Comparison of ENCODE assay signal across 16 mouse cellular contexts in genomic region chr5:77102522-77103365, GRCm38 (mm10). TPM values are rescaled to one million over a fixed set of nuclear protein-coding genes. Genes with fewer than 3 reads are reported as not detected.
DNase-seq lines count a peak whose midpoint lies in the region; ATAC-seq and TF ChIP-seq lines count a peak whose summit lies in the region.
"Had no signal": no experiment of that assay in that cellular context is flagged by ENCODE, and none has a peak within 500 bp of the region (broad histone marks: within the 10 kb centered on the region; RNA-seq: fewer than 3 reads in every experiment).

No protein-coding gene starts in this region.

- WGBS in heart, embryonic 12.5 days, result 81% methylated on average over 15 of the region's 15 CpGs
- 78% methylated on average over 15 of the region's 15 CpGs for WGBS in midbrain, embryonic 12.5 days
- WGBS in midbrain, embryonic 10.5 days, result 80% methylated on average over 15 of the region's 15 CpGs
- WGBS in forebrain, postnatal 0 days, result 55% methylated on average over 15 of the region's 15 CpGs
- WGBS in neural tube, embryonic 14.5 days, result 71% methylated on average over 15 of the region's 15 CpGs

- ATAC-seq in heart, embryonic 12.5 days (ENCODE audit: insufficient number of reproducible peaks, low FRiP score), result no peak
- peak; percentile 54; the same call in 1 of the 2 replicates for ATAC-seq in midbrain, embryonic 12.5 days (ENCODE audit: low FRiP score, low read depth)
- peak; percentile 56 for ATAC-seq in forebrain, postnatal 0 days
- peak; percentile 36; the same call in 1 of the 2 replicates for ATAC-seq in neural tube, embryonic 14.5 days (ENCODE audit: low read depth)
- ATAC-seq: intestine, postnatal 0 days had no signal

- TF ChIP-seq CTCF in forebrain, postnatal 0 days (IDR thresholded peaks at IDR 0.05; ENCODE audit: low read depth), result no peak

- H3K27ac ChIP-seq in heart, embryonic 12.5 days (ENCODE audit: poor library complexity, severe bottlenecking), result 0 out of 2 replicates have a peak overlapping the region, but pooled peaks have one; percentile 9
- no peak overlapping the region for H3K27ac ChIP-seq in midbrain, embryonic 12.5 days (replicated peaks)
- H3K27ac ChIP-seq in midbrain, embryonic 10.5 days (replicated peaks), result no peak overlapping the region
- no peak overlapping the region for H3K27ac ChIP-seq in forebrain, postnatal 0 days (ENCODE audit: low read depth, low read length)
- peak overlapping the region; percentile 39; the same call in 1 of the 2 replicates for H3K27ac ChIP-seq in neural tube, embryonic 14.5 days (ENCODE audit: low read depth, low read length)

- H3K4me2 ChIP-seq in heart, embryonic 12.5 days, result no peak overlapping the region
- H3K4me2 ChIP-seq in midbrain, embryonic 12.5 days (replicated peaks), result no peak overlapping the region
- H3K4me2 ChIP-seq in forebrain, postnatal 0 days (ENCODE audit: low read depth), result no peak overlapping the region
- H3K4me2 ChIP-seq in neural tube, embryonic 14.5 days (ENCODE audit: low read depth, low read length), result no peak overlapping the region
- H3K4me2 ChIP-seq: heart, embryonic 11.5 days had no signal

- DNase-seq in heart, postnatal 14 days, result no peak
- no peak for DNase-seq in midbrain, embryonic 10.5 days (ENCODE audit: low spot score)
- DNase-seq in forebrain, postnatal 0 days, result peak; percentile 21
- DNase-seq in testis, postnatal 10 days (ENCODE audit: low spot score), result no peak
- no peak for DNase-seq in ovary, adult 18-20 months (ENCODE audit: low spot score)
- DNase-seq: cerebellum, adult 9-10 months; kidney, postnatal 4 days; liver; spleen, adult 18-20 months; thymus, adult 18-20 months had no signal

- H3K9me3 ChIP-seq in heart, embryonic 12.5 days (replicated peaks), result no peaks in the 10 kb centered on the region
- H3K9me3 ChIP-seq in midbrain, embryonic 12.5 days, result no peaks in the 10 kb centered on the region
- no peaks in the 10 kb centered on the region for H3K9me3 ChIP-seq in midbrain, embryonic 10.5 days (replicated peaks)
- H3K9me3 ChIP-seq in forebrain, postnatal 0 days (ENCODE audit: low read length), result no peaks in the 10 kb centered on the region
- H3K9me3 ChIP-seq in neural tube, embryonic 14.5 days (ENCODE audit: control insufficient read depth, low read length), result no peaks in the 10 kb centered on the region
- H3K9me3 ChIP-seq: G1E had no signal

- 0 out of 2 replicates have a peak, but pooled peaks cover 4% of the 10 kb centered on the region for H3K36me3 ChIP-seq in heart, embryonic 12.5 days
- H3K36me3 ChIP-seq in midbrain, embryonic 12.5 days, result no peaks in the 10 kb centered on the region
- no peaks in the 10 kb centered on the region for H3K36me3 ChIP-seq in midbrain, embryonic 10.5 days
- H3K36me3 ChIP-seq in forebrain, postnatal 0 days (ENCODE audit: insufficient read depth), result no peaks in the 10 kb centered on the region
- no peaks in the 10 kb centered on the region for H3K36me3 ChIP-seq in neural tube, embryonic 14.5 days (ENCODE audit: control insufficient read depth, insufficient read depth, low read length)
- H3K36me3 ChIP-seq: G1E had no signal

- intact Hi-C loops in heart, postnatal 14 days (cut with DNase I), result no loop called here

- no peaks in the 10 kb centered on the region for H3K27me3 ChIP-seq in heart, embryonic 12.5 days (replicated peaks)
- H3K27me3 ChIP-seq in midbrain, embryonic 12.5 days, result peaks cover 62% of the 10 kb centered on the region
- peaks cover 78% of the 10 kb centered on the region for H3K27me3 ChIP-seq in midbrain, embryonic 10.5 days (ENCODE audit: low read depth, poor library complexity, severe bottlenecking)
- no peaks in the 10 kb centered on the region for H3K27me3 ChIP-seq in forebrain, postnatal 0 days (ENCODE audit: insufficient read depth, low read length)
- H3K27me3 ChIP-seq in neural tube, embryonic 14.5 days (ENCODE audit: control insufficient read depth, insufficient read depth, low read length), result no peaks in the 10 kb centered on the region

- H3K9ac ChIP-seq in heart, embryonic 12.5 days, result 0 out of 2 replicates have a peak overlapping the region, but pooled peaks have one; percentile 27
- H3K9ac ChIP-seq in midbrain, embryonic 12.5 days (replicated peaks), result no peak overlapping the region
- H3K9ac ChIP-seq in forebrain, postnatal 0 days, result no peak overlapping the region
- H3K9ac ChIP-seq in neural tube, embryonic 14.5 days (replicated peaks; ENCODE audit: low read depth, low read length), result no peak overlapping the region

- H3K4me1 ChIP-seq in heart, embryonic 12.5 days (replicated peaks), result peaks cover 58% of the 10 kb centered on the region
- H3K4me1 ChIP-seq in midbrain, embryonic 12.5 days, result peaks cover 21% of the 10 kb centered on the region; the same call in 1 of the 2 replicates
- H3K4me1 ChIP-seq in midbrain, embryonic 10.5 days, result peaks cover 43% of the 10 kb centered on the region
- H3K4me1 ChIP-seq in forebrain, postnatal 0 days (ENCODE audit: insufficient read depth), result peaks cover 5% of the 10 kb centered on the region; the same call in 1 of the 2 replicates
- no peaks in the 10 kb centered on the region for H3K4me1 ChIP-seq in neural tube, embryonic 14.5 days (ENCODE audit: control insufficient read depth, insufficient read depth, low read length)

- H3K4me3 ChIP-seq in heart, embryonic 12.5 days, result no peak overlapping the region
- no peak overlapping the region for H3K4me3 ChIP-seq in midbrain, embryonic 12.5 days
- no peak overlapping the region for H3K4me3 ChIP-seq in midbrain, embryonic 10.5 days
- H3K4me3 ChIP-seq in forebrain, postnatal 0 days (ENCODE audit: low read depth, low read length), result no peak overlapping the region
- H3K4me3 ChIP-seq in neural tube, embryonic 14.5 days (ENCODE audit: low read depth, low read length), result no peak overlapping the region

RNA-seq across cellular contexts. Expression of gene Hopx, which starts 12.2 kb away (rescaled TPM):
- 14.4 and 14.6 TPM in 2 replicates for polyA plus RNA-seq in heart, embryonic 12.5 days (2016; fragmentation: Nextera tagmentation; extraction: Ambion mirVana)
- 100 to 1,000 TPM; 496 to 513 TPM for total RNA-seq in heart, postnatal 14 days (2021)
- polyA plus RNA-seq in midbrain, embryonic 12.5 days (2016; fragmentation: Nextera tagmentation; extraction: Ambion mirVana), result 0.27 TPM in 1 of 2 replicates, not detected in the other
- polyA plus RNA-seq in midbrain, embryonic 10.5 days (2016; fragmentation: Nextera tagmentation; extraction: Ambion mirVana), result 0.14 TPM in 1 of 2 replicates, not detected in the other
- 26.1 and 28.1 TPM in 2 replicates for total RNA-seq in forebrain, postnatal 0 days (2014; rRNA removed)
- 2.7 and 2.8 TPM in 2 replicates for polyA plus RNA-seq in forebrain, postnatal 0 days (2015; fragmentation: Nextera tagmentation; extraction: Ambion mirVana)
- polyA plus RNA-seq in neural tube, embryonic 14.5 days (2014; fragmentation: Nextera tagmentation; extraction: Ambion mirVana), result 16.2 and 29.3 TPM in 2 replicates
- total RNA-seq: G1E had no signal
- polyA plus RNA-seq: G1E had no signal

Comparison
In these comparisons a context has a peak if more than half of its experiments do, and no peak if none do; other contexts are left out.
1. H3K27ac ChIP-seq: peak in heart, embryonic 12.5 days (single experiment) and neural tube, embryonic 14.5 days (single experiment); none in midbrain, embryonic 12.5 days (single experiment), midbrain, embryonic 10.5 days (single experiment) and forebrain, postnatal 0 days (single experiment).